7 mouse cellular contexts compared by ENCODE assay signal in the genomic region with DNA sequence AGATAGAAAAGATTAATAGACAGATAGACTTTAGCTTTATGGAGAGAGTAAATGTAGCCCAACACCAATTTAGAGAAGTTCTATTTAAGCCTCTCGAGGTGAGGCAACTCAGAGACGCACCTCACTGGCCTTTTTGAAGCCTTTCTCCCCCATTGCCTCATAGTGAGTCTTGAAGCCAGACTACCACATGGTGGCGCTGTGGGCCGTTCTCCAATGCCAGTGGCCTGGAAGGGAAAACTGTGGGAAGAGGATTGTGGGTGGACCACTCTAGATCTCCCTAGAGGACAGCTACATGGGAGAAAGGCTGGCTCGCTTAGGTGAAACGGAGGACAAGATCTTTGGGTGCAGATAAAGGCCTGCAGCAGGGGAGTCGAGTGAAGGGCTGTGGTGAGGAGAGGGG.
DNase-seq lines count a peak whose midpoint lies in the region; ATAC-seq lines count a peak whose summit lies in the region.

No protein-coding gene starts in this region.

- DNase-seq in 3T3-L1 (ENCODE audit: low read depth, low spot score), result peak; percentile 75
- DNase-seq in B cell, adult 2 months, result peak; percentile 27 to 34
- peak; percentile 82 for DNase-seq in brain, adult 2 months (ENCODE audit: low read depth, low spot score)
- peak; percentile 86 for DNase-seq in forebrain, embryonic 14.5 days (ENCODE audit: low spot score)
- peak; percentile 92 to 93 for DNase-seq in kidney, postnatal 4 days
- DNase-seq in lung, postnatal 14 days, result peak; percentile 84
- DNase-seq in spleen, postnatal 10 days (ENCODE audit: low spot score in 2 of 2), result peak; percentile 12 to 65

- 33% methylated on average over 7 of the region's 7 CpGs for WGBS in forebrain, embryonic 14.5 days

- H3K27me3 ChIP-seq in forebrain, embryonic 14.5 days (replicated peaks; ENCODE audit: control insufficient read depth, insufficient read depth, low read length), result no peaks in the 10 kb centered on the region

- no peaks in the 10 kb centered on the region for H3K36me3 ChIP-seq in forebrain, embryonic 14.5 days (ENCODE audit: control insufficient read depth, insufficient read depth, low read length)

- no peaks in the 10 kb centered on the region for H3K9me3 ChIP-seq in forebrain, embryonic 14.5 days (replicated peaks; ENCODE audit: control insufficient read depth, low read length)

- no peak overlapping the region for H3K4me2 ChIP-seq in forebrain, embryonic 14.5 days (ENCODE audit: low read length)

- H3K27ac ChIP-seq in forebrain, embryonic 14.5 days (ENCODE audit: low read depth, low read length), result no peak overlapping the region

- H3K4me1 ChIP-seq in forebrain, embryonic 14.5 days (ENCODE audit: control insufficient read depth, insufficient read depth, low read length), result peaks cover 15% of the 10 kb centered on the region

- H3K9ac ChIP-seq in forebrain, embryonic 14.5 days (ENCODE audit: low read length), result no peak overlapping the region

- ATAC-seq in forebrain, embryonic 14.5 days, result no peak

- H3K4me3 ChIP-seq in forebrain, embryonic 14.5 days (ENCODE audit: low read depth, low read length), result no peak overlapping the region

Comparison
In these comparisons a context has a peak if more than half of its experiments do, and no peak if none do; other contexts are left out.
1. DNase-seq: peak in every context shown above with its lines; median percentile 92 in kidney, postnatal 4 days; 86 in forebrain, embryonic 14.5 days; 84 in lung, postnatal 14 days; 82 in brain, adult 2 months; 75 in 3T3-L1; 38 in spleen, postnatal 10 days; 30 in B cell, adult 2 months.